Mouse (Mus musculus) G1E (cell line): Measurements from ENCODE around the gene Plekhj1.

ENCODE experiments used
- CTCF ChIP-seq: IDR thresholded peaks from 2 replicates; pipeline ENCODE4 v1.5.1; 2012; ENCODE audit warnings: low read depth, low read length, inconsistent platforms, mixed read lengths
- GATA1 ChIP-seq: IDR thresholded peaks from 2 replicates; pipeline ENCODE4 v1.6.1; 2012; ENCODE audit warnings: borderline replicate concordance, low read length, inconsistent platforms, mixed read lengths
- POLR2AphosphoS5 ChIP-seq: IDR thresholded peaks from 2 replicates; pipeline ENCODE4 v1.6.1; 2012; ENCODE audit warnings: low read depth, low read length, inconsistent platforms; ENCODE audit not compliant: insufficient replicate concordance
- TAL1 ChIP-seq: conservative IDR thresholded peaks from 2 replicates; pipeline ENCODE4 v1.6.1; 2012; ENCODE audit warnings: low read depth, low read length, inconsistent platforms, mixed read lengths

DNA sequence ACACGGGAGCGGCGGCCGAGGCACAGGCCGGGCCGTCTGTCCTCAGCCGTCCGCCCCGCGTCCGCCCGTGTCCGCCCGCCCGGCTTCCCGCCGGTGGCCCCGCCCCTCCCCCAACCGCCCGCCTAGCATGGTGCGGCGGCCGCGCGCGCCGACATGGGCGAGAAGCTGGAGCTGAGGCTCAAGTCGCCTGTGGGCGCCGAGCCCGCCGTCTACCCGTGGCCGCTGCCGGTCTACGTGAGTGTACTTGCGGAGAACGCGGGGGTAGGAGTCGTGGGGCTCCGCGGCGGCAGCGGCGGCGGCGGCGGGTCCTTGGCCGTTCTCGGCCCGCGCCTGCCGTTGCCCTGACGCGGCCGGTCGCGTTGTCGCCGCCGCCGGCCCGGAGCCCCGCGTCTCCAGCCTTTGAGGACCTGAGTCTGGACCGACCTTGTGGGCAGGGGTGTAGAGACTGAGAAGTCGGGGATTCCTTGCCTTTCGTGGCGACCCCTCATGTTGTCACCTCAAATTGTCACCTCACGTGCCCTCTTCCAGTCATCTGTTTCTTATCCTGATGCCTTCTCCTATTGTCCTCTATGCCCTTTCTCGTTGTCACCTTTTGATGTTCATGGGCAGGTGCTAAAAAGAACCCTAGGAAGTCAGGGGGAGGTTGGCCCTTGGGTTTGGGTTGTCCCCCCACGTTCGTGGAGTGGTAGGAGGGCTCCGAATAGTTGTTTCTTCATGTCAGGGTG is 43.0 kb downstream of the Plekhj1 start:
- TF ChIP-seq CTCF (no peak), GATA1 (no peak), TAL1 (no peak), POLR2AphosphoS5 (no peak)
